Mouse (Mus musculus) bone marrow, adult 2 months (tissue): ENCODE results near the gene Nif3l1. TPM values are rescaled to one million over a fixed set of nuclear protein-coding genes. Genes with fewer than 3 reads are reported as not detected.

Source experiments
- H3K27ac ChIP-seq: fragments of 200-500 bp; 2 replicates; pipeline ENCODE4 v1.5.1; 2012; ENCODE audit warnings: low read depth, mild to moderate bottlenecking, control low read depth, inconsistent platforms, low read length; ENCODE audit not compliant: control insufficient read depth, poor library complexity, insufficient read depth
- H3K4me1 ChIP-seq: fragments of 200-500 bp; 2 replicates; pipeline ENCODE4 v1.6.1; 2011; ENCODE audit warnings: low read length; ENCODE audit not compliant: control insufficient read depth, insufficient read depth
- H3K4me3 ChIP-seq: fragments of 200-500 bp; replicated peaks from 2 replicates; pipeline ENCODE3; 2011; ENCODE audit warnings: mild to moderate bottlenecking, low read depth, low read length, control low read depth; ENCODE audit not compliant: control insufficient read depth
- CTCF ChIP-seq: fragments of 200-500 bp; IDR thresholded peaks from 2 replicates; pipeline ENCODE4 v1.5.1; 2011; ENCODE audit warnings: low read length, control low read depth; ENCODE audit not compliant: control insufficient read depth, insufficient read depth
- POLR2A ChIP-seq: fragments of 200-500 bp; IDR thresholded peaks from 2 replicates; pipeline ENCODE4 v1.6.1; 2011; ENCODE audit warnings: low read depth, mild to moderate bottlenecking, control low read depth, low read length, borderline replicate concordance; ENCODE audit not compliant: control insufficient read depth
- WGBS: fragments of 180-500 bp; shearing (Covaris S2); methylation state at CpG from one replicate; pipeline ENCODE4 v1.1.7; 2018; 5-methylcytosine and 5-hydroxymethylcytosine counted together
- polyA plus RNA-seq: library from polyadenylated mRNA; stranded (reverse); fragments of >200 nt; gene quantifications from 2 replicates; pipeline ENCODE4 v1.2.4, GENCODE M21; 2011; ENCODE audit warnings: low replicate concordance; ENCODE audit not compliant: missing spikeins, insufficient read depth, insufficient read length

Nif3l1 gene
- polyA plus RNA-seq, 1 experiment = 6.0 TPM

DNA sequence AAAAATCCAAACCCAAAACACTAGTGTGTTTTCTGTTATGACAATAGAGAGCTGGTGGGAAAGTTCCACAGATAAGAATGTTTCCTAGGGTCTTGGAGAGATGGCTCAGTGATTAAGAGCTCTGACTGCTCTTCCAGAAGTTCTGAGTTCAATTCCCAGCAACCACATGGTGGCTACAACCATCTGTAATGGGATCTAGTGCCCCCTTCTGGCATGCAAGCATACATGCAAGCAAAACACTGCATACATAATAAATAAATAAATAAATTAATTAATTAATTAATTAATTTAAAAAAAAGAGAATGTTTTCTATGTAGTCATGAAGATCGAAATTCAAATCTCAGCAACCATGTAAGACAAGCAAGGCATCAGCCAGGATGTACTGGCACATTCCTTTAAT, 53.8 kb downstream of the Nif3l1 start:
- TF ChIP-seq CTCF = no peak
- no peak for TF ChIP-seq POLR2A
- 93% methylated on average over 1 of the region's 1 CpGs for WGBS
- Histone ChIP-seq H3K4me3 (no peak overlapping the region), H3K4me1 (no peaks in the 10 kb centered on the region), H3K27ac (no peak overlapping the region)

DNA sequence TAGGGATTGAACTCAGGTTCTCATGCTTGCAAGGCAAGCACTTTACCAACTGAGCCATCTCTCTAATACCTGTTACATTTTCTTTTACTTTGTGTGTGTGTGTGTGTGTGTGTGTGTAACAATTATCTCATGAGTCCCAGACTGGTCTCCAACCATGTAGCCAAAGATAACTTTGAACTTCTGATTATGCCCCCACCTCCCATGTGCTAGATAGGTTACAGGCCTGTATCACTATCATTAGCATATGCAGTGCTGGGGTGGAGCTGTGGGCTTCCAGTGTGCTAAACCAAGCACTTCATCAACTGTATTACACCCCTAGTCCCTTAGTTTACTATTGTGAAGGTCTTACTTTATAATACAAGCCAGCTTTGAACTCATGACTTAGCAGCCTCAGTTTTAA, 58.2 kb downstream of the Nif3l1 start:
- Histone ChIP-seq H3K27ac (no peak overlapping the region), H3K4me1 (no peaks in the 10 kb centered on the region), H3K4me3 (no peak overlapping the region)
- no peak for TF ChIP-seq CTCF
- no peak for TF ChIP-seq POLR2A

DNA sequence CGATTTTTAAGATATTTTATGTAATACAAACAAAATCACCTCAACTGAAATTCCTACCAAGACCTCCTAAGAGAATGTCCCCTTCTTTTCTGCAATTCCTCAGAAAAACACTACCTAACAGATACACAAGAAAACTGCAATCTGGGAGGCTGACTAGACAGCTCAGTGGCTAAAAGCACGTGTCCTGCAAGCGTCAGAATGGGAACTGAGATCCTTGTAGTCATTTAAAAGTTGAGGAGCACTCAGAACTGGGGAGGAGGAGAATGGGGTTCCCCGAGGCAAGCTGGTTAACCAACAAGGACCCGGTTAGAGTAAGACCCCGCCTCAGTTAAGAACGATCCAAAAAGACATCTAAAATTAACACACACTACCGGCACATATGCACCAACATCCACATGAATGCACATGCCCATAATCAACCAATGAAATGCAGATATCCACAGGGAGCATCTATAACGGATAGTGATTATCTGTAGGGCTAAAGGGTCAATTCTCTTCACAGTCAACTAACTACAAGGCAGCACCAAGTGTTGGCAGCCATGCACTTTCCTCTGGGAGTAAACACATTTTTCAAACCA, 58.9 kb downstream of the Nif3l1 start:
- TF ChIP-seq CTCF = no peak
- no peak for TF ChIP-seq POLR2A
- Histone ChIP-seq H3K4me3 (peak overlapping the region; percentile 93), H3K4me1 (no peaks in the 10 kb centered on the region), H3K27ac (peak overlapping the region; percentile 81; the same call in 1 of the 2 replicates)
- whole genome bisulfite sequencing = 14% methylated on average over 9 of the region's 9 CpGs

DNA sequence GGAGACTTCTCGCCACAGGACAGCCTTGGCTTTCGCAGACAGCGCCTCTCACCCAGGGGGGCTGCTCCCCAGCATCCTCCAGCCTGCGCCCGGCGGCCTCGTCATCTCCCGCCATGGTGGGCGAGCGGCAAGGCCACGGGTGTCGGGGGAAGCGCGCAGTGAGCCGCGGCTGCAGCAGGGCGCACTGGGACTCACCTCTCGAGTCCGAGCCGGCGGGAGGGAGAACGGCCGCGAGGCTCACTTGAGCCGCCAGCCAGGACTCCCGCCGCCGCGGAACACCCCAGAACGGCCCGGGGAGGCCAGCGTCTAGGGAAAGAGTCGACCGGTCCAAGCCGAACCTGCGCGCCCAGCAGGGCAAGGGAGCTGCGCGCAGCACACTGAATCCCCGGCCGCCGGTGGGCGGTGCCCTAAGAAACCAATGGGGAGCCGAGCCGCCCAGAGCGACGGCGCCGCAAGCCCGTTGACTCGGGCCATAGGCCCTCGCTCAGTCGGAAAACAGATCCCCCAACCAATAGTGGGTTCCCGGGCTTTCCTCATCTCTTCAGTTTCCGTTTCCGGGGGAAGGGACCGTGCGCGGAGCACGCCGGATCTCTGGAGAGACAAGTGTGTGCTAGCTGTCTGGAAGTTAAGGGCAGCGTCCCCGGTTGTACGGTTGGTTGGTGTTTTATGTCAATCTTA, 59.8 kb downstream of the Nif3l1 start, which contains the start of gene Orc2:
Orc2 (minus strand) TSS at position 533 of the 678 bp plus-strand sequence.
- Histone ChIP-seq H3K4me1 (no peaks in the 10 kb centered on the region), H3K27ac (peak within 1 kb of the TSS; percentile 81), H3K4me3 (peak within 1 kb of the TSS; percentile 93)
- under 1% methylated on average over 64 of the region's 64 CpGs for WGBS
- TF ChIP-seq CTCF (no peak), POLR2A (peak; percentile 79; the same call in 1 of the 2 replicates)

DNA sequence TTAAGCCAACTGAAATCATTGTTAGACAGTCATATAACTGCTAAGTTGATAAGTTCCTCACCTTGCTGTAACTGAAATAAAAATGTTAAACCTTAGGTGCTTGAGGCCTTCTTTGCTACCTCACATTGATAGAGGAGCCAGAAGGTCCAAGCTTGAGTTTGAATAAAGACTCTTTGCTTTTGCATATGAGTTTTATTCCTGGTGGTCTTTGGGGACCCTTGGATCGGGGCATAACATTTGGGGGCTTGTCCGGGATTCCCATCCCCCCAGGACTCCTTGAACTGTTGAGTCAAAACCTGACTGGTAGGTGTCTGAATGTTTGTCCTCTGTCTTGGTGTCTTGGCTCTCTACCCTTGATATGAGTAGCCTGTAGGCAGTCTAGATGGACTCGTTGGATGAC, 62.3 kb downstream of the Nif3l1 start:
- no peaks in the 10 kb centered on the region for H3K4me1 ChIP-seq
- WGBS = 83% methylated on average over 3 of the region's 3 CpGs

More for the DNA sequence above, 62.3 kb downstream of the Nif3l1 start:
- H3K4me3 ChIP-seq = no peak overlapping the region
- TF ChIP-seq POLR2A = no peak
- TF ChIP-seq CTCF = no peak
- no peak overlapping the region for H3K27ac ChIP-seq

Other genes starting within 250 kb of the Nif3l1 start
- gene Aox4, start 234.8 kb upstream of the Nif3l1 start, polyA plus RNA-seq = not detected in 2 replicates
- gene Aox2, start 166.8 kb upstream of the Nif3l1 start, polyA plus RNA-seq = not detected in 2 replicates
- gene Bzw1, start 52.3 kb upstream of the Nif3l1 start, polyA plus RNA-seq = 46.8 and 85.4 TPM in 2 replicates
- 144 and 359 TPM in 2 replicates for gene Clk1, start 21.1 kb upstream of the Nif3l1 start, polyA plus RNA-seq
- 14.3 and 50.2 TPM in 2 replicates for gene Ppil3, start 335 bp downstream of the Nif3l1 start, polyA plus RNA-seq
- gene Orc2, start 60.0 kb downstream of the Nif3l1 start, polyA plus RNA-seq = 22.4 and 22.6 TPM in 2 replicates
- gene Fam126b, start 141.2 kb downstream of the Nif3l1 start, polyA plus RNA-seq = 4.0 and 6.3 TPM in 2 replicates
- 82.6 and 93.1 TPM in 2 replicates for gene Ndufb3, start 141.2 kb downstream of the Nif3l1 start, polyA plus RNA-seq